Mouse (Mus musculus) testis, postnatal 10 days (tissue): Measurements from ENCODE around the gene Gpsm3.

Source experiments
- DNase-seq: peaks from one replicate; pipeline ENCODE4 v3.0.0; 2021; ENCODE audit warnings: low spot score

Gpsm3 gene

GRCm38 (mm10) chr17:34603375-34604060, 13.9 kb downstream of the Gpsm3 start, which contains the start of gene Rnf5:
TSS of gene Rnf5 (minus strand) at chr17:34603690.
- DNase-seq: peak; percentile 98

GRCm38 (mm10) chr17:34604061-34604508, 14.5 kb downstream of the Gpsm3 start, which contains the start of gene Agpat1:
TSS of gene Agpat1 (plus strand) at chr17:34604262.
- peak; percentile 98 for DNase-seq

DNA sequence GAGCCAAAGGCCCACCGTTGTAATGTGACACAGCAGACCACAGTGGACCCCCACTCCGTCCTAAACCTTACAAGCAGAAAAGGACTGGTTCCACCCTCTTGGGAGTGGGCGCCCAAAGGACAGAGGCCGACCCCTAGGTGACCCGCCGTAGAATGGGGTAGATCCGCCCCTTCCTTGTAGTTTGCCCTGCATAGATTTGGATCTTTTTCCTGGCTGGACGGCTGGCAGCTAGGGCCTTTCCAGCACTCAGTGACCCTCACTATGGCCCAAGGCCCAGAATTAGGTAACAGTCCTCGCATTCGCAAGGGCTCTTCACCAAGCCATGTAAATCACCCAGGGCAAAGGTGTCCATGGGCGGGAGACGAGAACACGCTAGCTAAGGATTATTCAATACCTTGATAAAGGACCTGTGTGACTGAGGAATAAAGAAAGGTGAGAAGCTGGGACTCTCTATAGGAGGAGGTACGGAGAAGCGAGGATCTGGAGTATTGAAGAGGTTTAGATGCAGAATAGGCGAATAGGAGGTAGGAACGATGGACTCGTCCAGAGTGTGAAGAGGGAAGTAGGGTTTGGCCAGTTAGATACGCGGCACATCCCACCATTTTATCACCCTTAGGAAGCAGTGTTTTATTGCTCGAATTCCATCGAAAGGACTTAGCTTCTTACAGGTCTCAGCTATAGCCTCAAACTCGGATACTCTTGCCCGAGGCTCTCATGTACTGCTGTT, 15.1 kb downstream of the Gpsm3 start:
- peak; percentile 64 for DNase-seq

GRCm38 (mm10) chr17:34605609-34606008, 16.0 kb downstream of the Gpsm3 start:
- DNase-seq: peak; percentile 98

GRCm38 (mm10) chr17:34606186-34607039, 16.8 kb downstream of the Gpsm3 start:
- DNase-seq: peak; percentile 64

GRCm38 (mm10) chr17:34607997-34608396, 18.4 kb downstream of the Gpsm3 start:
- DNase-seq: peak; percentile 74

- no peak for DNase-seq
Measured at GRCm38 (mm10) chr17:34611050-34611449, 21.4 kb downstream of the Gpsm3 start.

GRCm38 (mm10) chr17:34613054-34613645, 23.5 kb downstream of the Gpsm3 start:
- no peak for DNase-seq

- no peak for DNase-seq
Measured at GRCm38 (mm10) chr17:34613830-34614229, 24.2 kb downstream of the Gpsm3 start.

DNA sequence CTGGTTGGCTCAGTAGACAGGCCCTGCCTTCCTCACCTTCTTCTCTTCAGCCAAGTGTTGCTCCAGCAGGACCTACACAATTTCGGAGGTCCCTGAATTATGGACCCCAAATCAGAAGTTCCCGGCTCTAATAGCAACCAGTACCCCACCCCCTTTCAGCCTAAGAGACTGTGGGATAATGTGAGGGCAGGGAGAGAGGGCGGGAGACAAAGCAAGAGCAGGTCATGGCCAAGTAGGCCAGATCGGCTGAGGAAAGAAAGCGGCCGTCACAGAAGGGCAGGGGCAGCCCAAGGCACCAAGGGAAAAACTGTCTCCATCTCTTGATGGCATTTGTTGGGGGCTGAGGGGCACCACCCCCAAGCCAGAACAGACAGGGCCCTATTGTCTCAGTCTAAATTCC, 26.3 kb downstream of the Gpsm3 start, which contains the start of gene Egfl8:
Gene Egfl8 (minus strand): TSS at position 101 of the 400 bp plus-strand sequence.
- DNase-seq: no peak

DNA sequence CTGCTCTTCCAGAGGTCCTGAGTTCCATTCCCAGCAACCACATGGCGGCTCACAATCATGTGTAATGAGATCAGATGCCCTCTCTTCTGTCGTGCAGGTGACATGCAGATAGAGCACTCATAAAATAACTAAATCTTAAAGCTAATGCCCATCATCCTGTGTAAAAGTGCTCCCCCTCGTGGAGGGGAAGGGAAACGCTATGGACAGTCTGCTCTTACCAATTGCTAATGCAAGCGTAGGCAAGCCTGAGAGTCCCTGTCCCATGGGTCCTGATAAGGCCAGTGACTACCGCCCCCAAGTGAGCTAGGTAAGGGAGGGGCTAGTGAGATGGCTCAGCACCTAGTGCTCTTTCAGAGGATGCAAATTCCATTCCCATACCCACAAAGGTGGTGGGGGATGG, 29.4 kb downstream of the Gpsm3 start:
- DNase-seq: no peak

GRCm38 (mm10) chr17:34621006-34621405, 31.4 kb downstream of the Gpsm3 start:
- DNase-seq: no peak

GRCm38 (mm10) chr17:34623161-34623560, 33.6 kb downstream of the Gpsm3 start:
- DNase-seq: no peak

- no peak for DNase-seq
Measured at GRCm38 (mm10) chr17:34624981-34625380, 35.4 kb downstream of the Gpsm3 start.

GRCm38 (mm10) chr17:34626062-34626772, 36.6 kb downstream of the Gpsm3 start:
- peak; percentile 46 for DNase-seq

DNA sequence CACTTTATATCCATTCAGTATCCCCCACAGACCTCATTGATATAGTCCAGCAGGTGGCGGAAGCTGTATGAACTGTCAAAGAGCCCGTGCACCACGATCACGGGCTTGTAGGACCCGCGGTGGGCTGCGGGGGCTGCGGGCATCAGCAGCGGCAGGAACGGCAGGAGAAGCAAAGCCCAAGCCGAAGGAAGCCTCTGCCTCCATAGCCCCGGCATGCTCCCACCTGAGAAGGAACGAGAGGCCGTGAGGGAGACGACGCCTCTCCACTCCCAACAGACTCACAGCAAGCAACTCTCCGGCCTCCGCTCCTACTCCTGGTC, 37.1 kb downstream of the Gpsm3 start:
- peak; percentile 55 for DNase-seq

DNA sequence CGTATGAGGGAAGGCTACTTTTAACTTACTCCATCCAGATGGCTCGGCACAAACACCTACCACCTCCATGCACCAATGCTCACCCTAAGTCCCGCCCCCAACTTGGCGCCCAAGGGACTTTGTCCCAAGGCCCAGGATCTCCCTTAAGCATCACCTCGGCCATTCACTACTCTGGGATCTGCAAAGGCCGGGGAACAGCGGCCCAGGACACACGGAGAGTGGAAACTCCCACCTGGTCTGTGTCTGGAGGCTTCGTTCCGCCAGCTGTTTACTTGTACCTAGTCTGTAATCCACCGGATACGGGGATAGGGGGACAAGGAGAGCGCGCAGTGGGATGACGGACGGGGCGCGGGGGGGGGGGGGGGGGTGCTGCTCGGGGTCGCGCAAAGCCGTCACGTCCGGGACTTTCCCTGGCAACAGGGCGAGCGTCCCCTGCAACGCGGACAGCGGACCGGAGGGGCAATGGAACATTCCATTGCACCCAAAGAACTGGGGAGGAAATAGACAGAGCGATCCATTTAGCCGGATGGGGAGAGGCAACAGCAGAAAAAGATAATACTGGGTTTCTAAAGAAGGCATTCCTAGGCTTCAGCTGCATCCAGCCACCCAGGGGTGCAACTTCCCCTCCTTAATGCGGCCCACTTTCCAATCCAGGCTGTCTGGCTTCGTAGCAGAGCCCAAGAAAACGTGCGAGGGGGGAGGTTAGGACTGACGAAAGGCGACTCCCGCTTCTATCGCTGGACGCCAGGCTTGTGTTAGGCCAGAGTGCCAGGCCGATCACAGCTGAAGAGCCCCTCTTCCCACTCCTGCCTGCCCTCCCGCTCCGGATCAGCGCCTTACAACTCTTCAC, 37.7 kb downstream of the Gpsm3 start:
- peak; percentile 92 for DNase-seq

GRCm38 (mm10) chr17:34627943-34628643, 38.5 kb downstream of the Gpsm3 start, which contains the start of gene Ppt2:
TSS of gene Ppt2 (minus strand) at chr17:34628510.
- DNase-seq: peak; percentile 73

- no peak for DNase-seq
Measured at GRCm38 (mm10) chr17:34628644-34628967, 39.0 kb downstream of the Gpsm3 start.

DNA sequence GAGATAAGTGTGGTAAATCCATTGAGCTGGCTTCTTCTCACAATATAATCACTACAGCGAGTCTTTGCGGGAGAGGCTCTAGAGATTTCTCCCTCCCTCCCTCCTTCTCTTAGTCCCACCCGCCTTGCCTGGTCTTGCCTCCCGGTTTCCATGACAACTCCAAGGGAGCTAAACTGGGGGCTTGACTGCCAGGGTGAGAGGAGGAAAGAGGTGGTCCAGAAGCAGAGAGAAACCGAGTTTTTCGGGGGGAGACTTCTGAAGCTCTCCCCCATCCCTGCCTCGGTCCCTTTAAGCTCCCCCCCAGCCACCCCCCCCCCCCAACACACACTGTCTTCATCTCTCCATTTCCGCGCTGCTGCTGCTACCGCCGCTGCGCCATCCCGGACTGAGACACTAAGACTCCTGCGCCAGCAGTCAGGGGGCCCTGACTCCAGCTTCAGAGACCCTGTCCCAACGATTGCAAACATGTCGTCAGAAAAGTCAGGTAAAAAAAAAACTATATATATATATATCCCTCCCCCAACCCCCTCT, 39.7 kb downstream of the Gpsm3 start, which contains the start of gene Prrt1:
Gene Prrt1 (plus strand): TSS at position 313 of the 531 bp plus-strand sequence.
- no peak for DNase-seq
